Mouse (Mus musculus) brain, embryonic 14.5 days (tissue): ENCODE measurements around the gene Acot6.

ENCODE experiments used
- CTCF ChIP-seq: fragments of 200-500 bp; IDR thresholded peaks from 2 replicates; pipeline ENCODE4 v1.5.1; 2012; ENCODE audit warnings: inconsistent platforms, mild to moderate bottlenecking, moderate library complexity, borderline replicate concordance; ENCODE audit not compliant: insufficient read depth, insufficient read length; ENCODE audit errors: extremely low read depth
- POLR2A ChIP-seq: fragments of 200-500 bp; IDR thresholded peaks from 2 replicates; pipeline ENCODE4 v1.6.1; 2012; ENCODE audit warnings: mild to moderate bottlenecking, inconsistent platforms, borderline replicate concordance; ENCODE audit not compliant: poor library complexity, insufficient read depth, insufficient read length, severe bottlenecking; ENCODE audit errors: extremely low read depth

DNA sequence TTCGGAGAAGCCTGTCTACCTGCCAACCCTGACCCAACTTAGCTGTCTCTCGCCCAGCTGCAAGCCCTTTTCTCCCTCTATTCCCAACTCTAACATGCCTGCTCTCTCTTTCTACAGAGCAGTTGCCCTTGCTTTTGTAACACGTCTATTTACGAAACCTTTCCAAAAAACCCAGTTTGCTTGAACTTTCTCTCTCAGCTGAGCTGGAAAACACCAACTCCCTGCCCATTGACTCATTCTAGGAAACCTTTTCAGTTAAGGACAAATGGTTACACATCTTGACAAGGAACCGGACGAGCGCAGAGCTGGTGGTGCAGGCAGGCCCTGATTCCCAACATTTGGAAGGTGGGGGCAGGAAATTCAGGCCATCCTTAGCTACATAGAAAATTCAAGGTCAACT, 47.8 kb upstream of the Acot6 start:
- TF ChIP-seq CTCF (no peak), POLR2A (no peak)
